Mouse (Mus musculus) liver, embryonic 16.5 days (tissue): ENCODE results near the gene Tbc1d9. TPM values are rescaled to one million over a fixed set of nuclear protein-coding genes. Genes with fewer than 3 reads are reported as not detected.

Experiments used
- ATAC-seq: fragments of 200-750 bp; cut with Nextera tagmentation; 2 replicates; pipeline ENCODE4 v1.8.0; 2017; ENCODE audit warnings: low read depth, mild to moderate bottlenecking, moderate number of reproducible peaks, moderate library complexity
- H3K27ac ChIP-seq: fragments of 300-500 bp; sonication (generic); 2 replicates; pipeline ENCODE4 v1.5.1; 2014; ENCODE audit warnings: mild to moderate bottlenecking, low read length
- H3K27me3 ChIP-seq: fragments of 300-500 bp; sonication (generic); 2 replicates; pipeline ENCODE4 v1.6.1; 2014; ENCODE audit warnings: low read depth, low read length, mixed read lengths; ENCODE audit not compliant: control insufficient read depth, insufficient read depth
- H3K36me3 ChIP-seq: fragments of 300-500 bp; sonication (generic); 2 replicates; pipeline ENCODE4 v1.6.1; 2014; ENCODE audit warnings: mild to moderate bottlenecking; ENCODE audit not compliant: control insufficient read depth, insufficient read depth
- H3K4me1 ChIP-seq: fragments of 300-500 bp; sonication (generic); 2 replicates; pipeline ENCODE4 v1.6.1; 2014; ENCODE audit warnings: low read depth, low read length, mixed read lengths; ENCODE audit not compliant: control insufficient read depth
- H3K4me2 ChIP-seq: fragments of 300-500 bp; sonication (generic); 2 replicates; pipeline ENCODE4 v1.6.1; 2014; ENCODE audit warnings: low read depth, low read length, mixed read lengths
- H3K4me3 ChIP-seq: fragments of 300-500 bp; sonication (generic); 2 replicates; pipeline ENCODE4 v1.5.1; 2014; ENCODE audit warnings: low read depth, mild to moderate bottlenecking, low read length
- H3K9ac ChIP-seq: fragments of 300-500 bp; sonication (generic); 2 replicates; pipeline ENCODE4 v1.6.1; 2014; ENCODE audit warnings: low read depth, low read length
- H3K9me3 ChIP-seq: fragments of 300-500 bp; sonication (generic); replicated peaks from 2 replicates; pipeline ENCODE4 v1.6.1; 2016; ENCODE audit warnings: low read length; ENCODE audit not compliant: control insufficient read depth
- WGBS: fragments of 180-500 bp; shearing (Covaris S2); extraction: QIAGEN DNeasy Blood & Tissue Kit; methylation state at CpG from one replicate; pipeline ENCODE4 v1.1.7; 2014; ENCODE audit not compliant: insufficient replicate concordance; 5-methylcytosine and 5-hydroxymethylcytosine counted together
- polyA plus RNA-seq: library from polyadenylated mRNA; unstranded; fragments of >200 nt; fragmentation: Nextera tagmentation; extraction: Ambion mirVana; gene quantifications from 2 replicates; pipeline ENCODE4 v1.2.1, GENCODE M21; 2015

Gene Tbc1d9
- polyA plus RNA-seq, 1 experiment from 2014 or later = 0.61 TPM

DNA sequence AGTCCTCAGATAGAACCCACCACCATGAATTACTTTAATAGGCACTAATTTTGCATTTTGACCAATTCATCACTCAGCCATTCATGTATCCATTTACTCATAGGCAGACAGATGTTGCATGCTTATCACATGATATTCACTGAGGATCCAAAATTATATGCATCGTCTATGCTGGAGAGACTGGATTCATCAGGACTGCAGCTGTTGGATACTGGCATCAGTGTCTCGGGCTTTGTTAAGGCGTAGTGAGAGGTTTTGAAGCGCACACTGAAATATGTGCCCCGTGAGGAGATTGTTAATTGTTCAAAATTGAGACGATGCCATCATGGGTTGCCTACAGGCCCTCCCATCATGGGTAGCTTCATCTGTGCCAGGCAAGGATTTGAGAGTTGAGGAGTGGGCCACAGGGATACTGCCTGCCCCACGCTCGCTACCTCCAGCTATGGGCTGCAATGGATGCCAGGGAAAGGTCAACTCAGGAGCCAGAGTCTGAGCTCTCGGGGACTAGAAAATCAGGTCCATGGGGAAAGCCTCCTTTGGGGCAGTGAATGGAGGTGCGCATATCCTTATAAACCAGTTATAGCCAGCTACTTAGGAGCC, 22.3 kb downstream of the Tbc1d9 start:
- Histone ChIP-seq H3K9me3 (no peaks in the 10 kb centered on the region), H3K4me2 (no peak overlapping the region)
- WGBS = 76% methylated on average over 10 of the region's 10 CpGs

DNA sequence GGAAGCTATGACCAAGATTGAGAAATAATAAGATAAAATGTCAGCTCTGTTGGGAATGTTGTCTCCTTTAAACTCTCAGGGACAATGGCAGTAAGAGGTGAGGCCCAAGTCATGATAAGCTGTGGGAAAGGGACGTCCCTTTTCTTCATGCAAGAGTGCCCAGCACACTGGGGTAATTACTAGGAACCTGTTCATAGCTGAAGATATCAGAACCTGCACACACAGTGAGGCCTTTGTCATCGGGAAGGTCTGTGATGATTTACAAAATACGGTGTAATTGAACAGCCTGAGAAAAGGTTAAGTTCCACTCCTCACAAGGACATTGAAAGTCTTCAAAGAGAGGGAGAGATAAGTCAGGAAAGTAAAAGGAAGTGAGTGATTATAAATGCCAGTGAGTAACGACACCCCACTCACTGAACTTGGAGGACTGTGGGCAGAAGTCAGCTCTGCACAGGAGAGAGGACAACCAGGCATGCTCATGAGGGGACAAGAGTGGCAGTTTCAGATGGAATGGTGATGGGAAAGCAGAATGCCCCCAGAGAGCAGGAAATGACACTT, 24.5 kb downstream of the Tbc1d9 start:
- no peaks in the 10 kb centered on the region for H3K27me3 ChIP-seq
- 46% methylated on average over 4 of the region's 4 CpGs for WGBS
- H3K4me3 ChIP-seq = no peak overlapping the region
- H3K36me3 ChIP-seq = no peaks in the 10 kb centered on the region
- H3K27ac ChIP-seq = no peak overlapping the region
- H3K9me3 ChIP-seq = no peaks in the 10 kb centered on the region
- H3K9ac ChIP-seq = no peak overlapping the region
- H3K4me1 ChIP-seq = no peaks in the 10 kb centered on the region
- ATAC-seq = no peak
- H3K4me2 ChIP-seq = no peak overlapping the region

More for the DNA sequence above, 22.3 kb downstream of the Tbc1d9 start:
- ATAC-seq = no peak
- no peaks in the 10 kb centered on the region for H3K4me1 ChIP-seq
- no peak overlapping the region for H3K9ac ChIP-seq
- no peak overlapping the region for H3K4me3 ChIP-seq
- H3K27ac ChIP-seq = no peak overlapping the region
- no peaks in the 10 kb centered on the region for H3K27me3 ChIP-seq
- no peaks in the 10 kb centered on the region for H3K36me3 ChIP-seq

DNA sequence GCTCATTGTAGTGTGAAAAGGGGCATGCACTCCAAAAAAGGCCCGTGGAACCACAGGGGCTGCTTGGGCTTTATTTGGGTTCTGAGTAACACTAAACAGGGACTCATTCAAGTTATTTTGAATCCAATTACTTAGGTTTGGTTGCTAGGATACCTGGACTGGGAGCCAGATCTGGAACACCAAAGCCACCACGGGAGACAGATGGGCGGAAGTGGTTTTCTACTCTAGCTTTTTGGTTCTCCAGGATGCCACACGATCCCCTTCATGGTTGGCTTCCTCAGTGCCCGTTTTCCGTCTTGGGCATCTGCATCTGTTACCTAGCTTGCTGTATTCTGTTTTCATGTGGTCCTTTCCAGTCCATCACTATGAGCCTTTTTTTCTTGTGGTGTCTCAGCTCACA, 30.9 kb downstream of the Tbc1d9 start:
- Histone ChIP-seq H3K4me3 (no peak overlapping the region), H3K27me3 (no peaks in the 10 kb centered on the region), H3K27ac (no peak overlapping the region), H3K36me3 (no peaks in the 10 kb centered on the region), H3K4me1 (no peaks in the 10 kb centered on the region; the same call in 1 of the 2 replicates), H3K9me3 (no peaks in the 10 kb centered on the region), H3K9ac (no peak overlapping the region), H3K4me2 (no peak overlapping the region)
- no peak for ATAC-seq
- 60% methylated on average over 6 of the region's 6 CpGs for WGBS

DNA sequence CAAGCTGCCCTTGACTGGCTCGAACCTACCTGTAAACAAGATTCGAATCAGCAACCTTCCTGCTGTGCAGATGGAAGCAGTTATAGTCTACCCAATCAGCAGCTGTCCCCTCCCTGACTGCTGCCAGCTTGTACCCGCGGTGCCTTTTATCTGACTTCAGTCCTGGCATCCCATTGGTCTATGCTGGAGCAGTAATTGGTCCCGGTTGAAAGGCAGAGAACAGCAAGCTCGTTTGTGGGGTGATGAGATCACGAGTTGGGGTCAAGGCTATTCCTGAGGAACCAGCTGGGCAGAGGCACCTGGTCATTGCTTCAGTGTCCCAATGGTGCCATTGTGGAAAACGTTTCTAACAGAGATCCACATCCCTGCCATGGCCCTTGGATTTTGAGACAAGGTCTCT, 34.6 kb downstream of the Tbc1d9 start:
- Histone ChIP-seq H3K36me3 (no peaks in the 10 kb centered on the region), H3K4me1 (no peaks in the 10 kb centered on the region; the same call in 1 of the 2 replicates), H3K27ac (no peak overlapping the region), H3K4me3 (no peak overlapping the region), H3K9ac (no peak overlapping the region), H3K27me3 (no peaks in the 10 kb centered on the region), H3K4me2 (no peak overlapping the region), H3K9me3 (no peaks in the 10 kb centered on the region)
- WGBS = 63% methylated on average over 8 of the region's 8 CpGs
- no peak for ATAC-seq

DNA sequence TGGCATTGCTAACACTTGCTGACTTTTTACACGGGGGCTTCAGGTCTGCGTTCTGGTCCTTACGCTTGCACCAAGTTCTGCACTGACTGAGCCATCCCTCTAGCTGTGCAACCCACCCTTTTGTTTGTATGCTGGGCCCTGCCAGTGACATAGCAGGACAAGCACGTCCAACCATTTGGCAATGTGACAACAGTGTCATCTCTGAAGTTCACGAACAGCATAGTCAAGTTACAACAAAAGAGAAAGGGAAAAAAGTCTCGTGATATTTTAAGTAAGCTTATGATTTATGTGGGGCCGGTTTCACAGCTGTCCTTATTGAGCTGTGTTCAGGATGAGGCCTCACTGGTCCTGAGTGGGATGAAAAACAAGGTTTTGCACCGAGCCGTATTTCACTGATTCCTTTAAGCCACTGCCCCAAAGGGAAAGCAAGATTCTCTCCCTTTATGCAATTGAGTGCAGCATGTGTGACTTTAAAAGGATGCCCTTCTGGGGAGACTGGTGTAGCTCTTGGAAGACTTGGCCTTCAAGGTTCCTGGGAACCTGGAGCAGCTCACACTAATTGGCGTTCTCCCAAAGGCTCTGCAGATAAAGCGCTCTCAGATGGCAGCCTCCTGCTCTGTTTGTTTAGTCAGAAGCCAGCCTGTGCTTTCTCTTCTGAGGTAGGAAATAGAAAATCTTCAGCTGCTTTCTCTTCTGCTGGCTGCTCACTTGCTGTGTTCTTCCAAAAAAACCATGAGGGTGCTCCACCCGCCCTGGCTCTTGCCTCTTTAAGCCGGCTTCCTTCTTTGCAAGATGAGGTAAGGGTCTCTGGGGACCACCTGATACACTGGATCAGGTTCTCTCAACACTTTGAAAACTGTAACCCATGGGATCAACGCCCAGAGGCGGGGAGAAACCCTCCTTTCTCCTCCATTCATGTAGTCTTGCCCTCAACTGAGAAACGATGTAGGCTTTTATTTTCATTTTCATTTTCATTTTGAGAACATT, 35.3 kb downstream of the Tbc1d9 start:
- no peaks in the 10 kb centered on the region; the same call in 1 of the 2 replicates for H3K4me1 ChIP-seq
- H3K36me3 ChIP-seq = no peaks in the 10 kb centered on the region
- WGBS = 62% methylated on average over 16 of the region's 16 CpGs
- 0 out of 2 replicates have a peak, but pooled peaks have one; percentile 21 for ATAC-seq
- no peak overlapping the region for H3K27ac ChIP-seq
- H3K4me2 ChIP-seq = peak overlapping the region; percentile 19
- no peak overlapping the region for H3K4me3 ChIP-seq
- H3K9ac ChIP-seq = no peak overlapping the region
- no peaks in the 10 kb centered on the region for H3K9me3 ChIP-seq
- no peaks in the 10 kb centered on the region for H3K27me3 ChIP-seq

DNA sequence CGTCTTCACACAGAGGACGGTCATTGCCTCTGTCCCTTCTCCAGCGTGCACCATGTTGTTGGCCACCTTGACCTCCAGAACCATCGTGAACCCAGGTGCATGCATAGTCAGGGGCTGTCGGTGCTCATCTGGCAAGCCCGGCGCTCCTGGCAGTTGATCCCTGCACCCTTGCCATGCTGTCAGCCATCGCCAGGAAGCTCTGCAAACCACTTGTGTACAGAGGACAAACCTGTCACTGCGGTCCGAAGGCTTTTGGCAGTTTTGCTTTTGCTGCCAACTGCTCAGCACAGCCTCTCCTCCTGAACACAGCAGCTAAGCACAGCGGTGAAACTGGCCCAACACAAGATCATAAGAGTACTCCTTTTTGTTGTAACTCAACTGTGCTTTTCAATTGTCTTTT, 37.8 kb downstream of the Tbc1d9 start:
- no peaks in the 10 kb centered on the region for H3K36me3 ChIP-seq
- H3K4me2 ChIP-seq = no peak overlapping the region
- ATAC-seq = no peak
- H3K27ac ChIP-seq = no peak overlapping the region
- no peak overlapping the region for H3K4me3 ChIP-seq
- H3K27me3 ChIP-seq = no peaks in the 10 kb centered on the region
- no peaks in the 10 kb centered on the region; the same call in 1 of the 2 replicates for H3K4me1 ChIP-seq
- H3K9ac ChIP-seq = no peak overlapping the region
- WGBS = 68% methylated on average over 11 of the region's 11 CpGs
- H3K9me3 ChIP-seq = no peaks in the 10 kb centered on the region

DNA sequence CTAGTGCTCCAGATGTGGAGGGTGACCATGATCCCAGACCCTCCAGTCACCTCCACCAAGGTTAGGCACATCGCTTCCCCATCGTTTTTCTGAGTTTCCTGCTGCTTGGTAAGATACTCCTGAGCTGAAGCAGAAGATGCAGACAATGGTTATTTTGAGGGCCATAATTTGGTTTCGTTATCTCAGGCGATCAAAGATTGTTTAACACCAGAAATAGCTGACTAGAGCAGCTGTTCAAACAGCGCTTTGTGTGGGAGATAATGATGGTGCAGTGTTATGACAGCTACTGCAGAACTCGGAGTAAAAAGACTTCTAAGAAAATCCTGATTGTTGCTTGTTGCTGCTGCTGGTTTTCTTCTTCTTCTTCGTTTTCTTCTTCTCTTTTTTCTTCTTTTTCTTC, 40.8 kb downstream of the Tbc1d9 start:
- no peak overlapping the region for H3K4me3 ChIP-seq
- no peaks in the 10 kb centered on the region; the same call in 1 of the 2 replicates for H3K4me1 ChIP-seq
- no peaks in the 10 kb centered on the region for H3K27me3 ChIP-seq
- no peaks in the 10 kb centered on the region for H3K36me3 ChIP-seq
- H3K4me2 ChIP-seq = no peak overlapping the region
- 41% methylated on average over 7 of the region's 7 CpGs for WGBS
- H3K27ac ChIP-seq = no peak overlapping the region
- no peak for ATAC-seq
- no peaks in the 10 kb centered on the region for H3K9me3 ChIP-seq
- H3K9ac ChIP-seq = no peak overlapping the region

DNA sequence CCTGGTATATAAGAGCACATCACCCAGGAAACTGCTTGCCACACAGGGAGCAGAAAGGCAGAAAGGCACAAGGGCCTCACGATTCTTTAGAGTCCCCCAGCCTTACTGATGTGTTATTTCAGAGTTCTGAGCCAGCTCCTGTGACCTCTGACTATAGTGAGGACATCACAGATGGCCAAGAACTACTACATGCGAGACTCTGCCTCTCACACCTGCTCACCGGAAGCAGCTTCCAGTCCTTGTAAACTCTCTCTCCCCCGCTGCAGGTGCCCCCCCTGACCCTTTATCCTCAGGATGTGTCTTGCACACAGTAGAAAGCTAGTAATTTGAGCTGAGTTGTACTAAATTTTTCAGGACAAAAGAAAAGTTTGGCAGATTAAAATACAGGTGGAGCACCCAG, 44.4 kb downstream of the Tbc1d9 start:
- no peaks in the 10 kb centered on the region for H3K9me3 ChIP-seq
- H3K36me3 ChIP-seq = no peaks in the 10 kb centered on the region
- peaks cover under 1% of the 10 kb centered on the region for H3K4me1 ChIP-seq
- H3K9ac ChIP-seq = no peak overlapping the region
- no peak overlapping the region for H3K4me2 ChIP-seq
- H3K27ac ChIP-seq = no peak overlapping the region
- H3K4me3 ChIP-seq = no peak overlapping the region
- 66% methylated on average over 4 of the region's 4 CpGs for WGBS
- no peaks in the 10 kb centered on the region for H3K27me3 ChIP-seq
- ATAC-seq = no peak

DNA sequence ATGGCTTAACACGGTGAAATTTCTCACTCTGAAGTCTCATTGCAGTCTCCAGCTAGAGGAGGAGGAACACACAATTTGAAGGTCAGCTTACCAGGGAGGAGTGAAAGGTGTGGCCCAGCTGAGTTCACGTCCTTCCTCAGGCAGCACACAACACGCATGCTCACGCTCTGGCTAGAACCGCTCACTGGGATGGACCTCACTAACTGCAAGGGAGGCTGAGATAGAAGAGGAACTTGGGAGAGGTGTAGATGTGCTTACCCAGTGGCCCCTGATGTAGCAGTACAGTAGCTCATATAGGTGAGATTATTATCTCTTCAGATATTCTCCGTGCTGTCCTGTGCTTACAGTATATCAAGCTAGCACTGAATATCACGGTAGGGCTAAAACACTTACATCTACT, 45.5 kb downstream of the Tbc1d9 start:
- Histone ChIP-seq H3K36me3 (no peaks in the 10 kb centered on the region), H3K4me1 (peaks cover 11% of the 10 kb centered on the region), H3K27me3 (no peaks in the 10 kb centered on the region), H3K9me3 (no peaks in the 10 kb centered on the region), H3K4me2 (no peak overlapping the region), H3K9ac (no peak overlapping the region), H3K4me3 (no peak overlapping the region), H3K27ac (no peak overlapping the region)
- WGBS = 79% methylated on average over 7 of the region's 7 CpGs
- no peak for ATAC-seq
